Mouse (Mus musculus) megakaryocyte, embryonic 14.5 days (primary cell): ENCODE measurements at regions not wholly inside any gene's neighbourhood (a gene's known extent, or its start where the extent isn't known, plus 50 kb on each side); places are given as distances from the start of the nearest gene placed in this dataset.

Experiments used
- FLI1 ChIP-seq: IDR thresholded peaks from 2 replicates; pipeline ENCODE4 v1.6.1; 2012; ENCODE audit warnings: low read length, inconsistent platforms, mixed read lengths
- GATA1 ChIP-seq: IDR thresholded peaks from 3 replicates; pipeline ENCODE4 v1.6.1; 2012; ENCODE audit warnings: mixed read lengths, low read length, inconsistent platforms, borderline replicate concordance

DNA sequence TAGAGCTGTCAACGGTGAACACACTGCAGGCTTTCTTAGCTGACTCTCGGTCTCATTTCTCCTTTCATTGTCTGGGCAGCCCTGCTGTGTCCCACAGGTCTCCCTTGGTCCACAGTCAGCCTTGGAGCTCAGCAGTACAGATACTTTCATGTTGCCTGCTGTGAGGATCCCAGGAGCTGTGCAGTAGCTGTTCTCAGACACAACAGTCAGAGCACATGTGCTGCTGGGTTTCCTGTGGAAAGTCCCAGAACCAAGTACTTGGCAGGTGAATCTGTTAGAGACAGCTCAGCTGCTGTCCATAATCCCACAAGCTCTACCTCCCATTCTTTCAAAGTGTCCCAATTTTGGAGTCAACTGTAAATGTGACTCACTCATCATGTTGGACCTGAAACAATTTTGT lies 321.3 kb upstream of the Adamts16 start:
- TF ChIP-seq GATA1 = no peak
- TF ChIP-seq FLI1 = no peak
